Mouse (Mus musculus): ENCODE results near the gene Mtmr3. TPM values are rescaled to one million over a fixed set of nuclear protein-coding genes. Genes with fewer than 3 reads are reported as not detected.

Gene Mtmr3
- polyA plus RNA-seq, 3 experiments from 2014 or later = 15.1 to 34.1 (median 32.3) TPM

DNA sequence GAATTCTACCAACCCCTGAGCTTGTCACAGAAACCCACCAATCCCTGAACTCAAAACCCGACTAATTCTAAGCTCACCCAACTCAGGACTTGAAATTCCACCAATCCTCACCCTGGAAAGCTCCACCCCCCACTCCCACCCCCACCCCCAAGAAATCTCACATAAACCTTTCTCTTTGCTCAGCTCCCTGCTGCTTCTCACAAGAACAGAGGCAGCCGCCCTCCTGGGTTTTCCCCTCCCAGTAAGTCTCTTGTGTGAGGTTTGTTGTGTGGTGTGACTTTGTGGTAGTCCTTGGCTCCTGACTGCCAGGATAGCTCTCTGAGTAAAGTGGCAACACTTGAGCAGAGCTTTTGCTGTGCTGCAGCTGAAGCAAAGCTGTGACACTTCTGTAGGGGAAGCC, 131.8 kb downstream of the Mtmr3 start:
- ATAC-seq = no peak

DNA sequence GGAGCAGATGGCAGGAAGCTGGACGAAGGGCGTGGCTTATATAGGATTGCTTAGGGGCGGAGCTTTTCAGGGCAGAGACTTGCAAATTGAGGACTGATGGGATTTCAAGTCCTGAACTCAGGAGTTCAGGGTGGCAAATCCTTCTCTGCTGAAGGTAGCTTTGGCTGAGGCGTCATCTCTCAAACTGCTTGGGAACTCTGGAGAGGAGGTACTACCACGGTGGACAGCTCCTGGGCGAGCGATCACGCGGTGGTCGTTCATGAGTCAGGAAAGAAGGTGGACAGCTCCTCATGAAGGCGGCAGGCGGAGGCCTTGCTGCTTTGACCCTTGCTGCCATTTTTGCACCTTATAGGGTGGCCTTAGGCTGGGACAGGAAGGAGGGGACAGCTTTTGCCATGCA, 133.5 kb downstream of the Mtmr3 start:
- no peak for ATAC-seq

DNA sequence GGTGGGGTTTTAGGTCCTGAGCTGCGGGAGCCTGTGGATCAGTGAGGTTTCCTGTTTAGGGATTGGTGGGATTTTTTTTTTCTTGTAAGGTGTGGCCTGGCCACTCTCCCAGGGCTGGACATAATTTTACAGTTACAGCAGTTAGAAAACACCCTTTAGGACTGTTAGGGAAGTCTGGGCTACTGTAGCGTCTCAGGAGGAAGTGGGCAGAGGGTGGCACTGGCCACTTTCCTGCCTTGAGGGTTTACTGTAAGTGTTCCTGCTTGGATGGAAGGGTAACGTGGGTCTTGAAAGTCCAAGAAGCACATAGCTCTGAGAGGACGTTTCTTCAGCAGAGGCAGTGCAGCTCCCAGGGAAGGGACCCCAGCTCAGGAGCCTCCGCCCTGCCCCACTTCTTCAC, 134.0 kb downstream of the Mtmr3 start:
- ATAC-seq = no peak

- no peak for ATAC-seq
Observed at GRCm38 (mm10) chr11:4454895-4455535, 139.6 kb downstream of the Mtmr3 start.

GRCm38 (mm10) chr11:4452467-4453184, 142.0 kb downstream of the Mtmr3 start:
- ATAC-seq = no peak

DNA sequence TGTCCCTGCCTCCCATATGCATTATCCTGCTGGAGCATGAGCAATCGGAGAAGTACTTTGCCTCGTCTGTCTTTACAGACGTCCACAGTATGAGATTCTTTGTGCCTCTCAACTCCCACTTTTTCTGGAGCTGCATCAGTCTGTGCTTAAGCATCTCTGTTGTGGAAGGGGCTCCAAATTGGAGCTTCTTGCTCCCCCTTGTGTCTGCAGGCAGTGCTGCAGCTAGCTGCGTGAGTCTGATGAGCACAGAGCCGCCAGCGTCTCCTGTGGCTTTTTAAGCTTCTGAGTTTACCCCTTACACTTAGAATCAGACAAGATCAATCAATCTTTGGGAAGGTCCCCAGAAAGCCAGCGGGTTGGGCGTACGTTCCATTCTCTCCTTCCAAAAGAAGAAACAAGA, 143.5 kb downstream of the Mtmr3 start:
- ATAC-seq = no peak

DNA sequence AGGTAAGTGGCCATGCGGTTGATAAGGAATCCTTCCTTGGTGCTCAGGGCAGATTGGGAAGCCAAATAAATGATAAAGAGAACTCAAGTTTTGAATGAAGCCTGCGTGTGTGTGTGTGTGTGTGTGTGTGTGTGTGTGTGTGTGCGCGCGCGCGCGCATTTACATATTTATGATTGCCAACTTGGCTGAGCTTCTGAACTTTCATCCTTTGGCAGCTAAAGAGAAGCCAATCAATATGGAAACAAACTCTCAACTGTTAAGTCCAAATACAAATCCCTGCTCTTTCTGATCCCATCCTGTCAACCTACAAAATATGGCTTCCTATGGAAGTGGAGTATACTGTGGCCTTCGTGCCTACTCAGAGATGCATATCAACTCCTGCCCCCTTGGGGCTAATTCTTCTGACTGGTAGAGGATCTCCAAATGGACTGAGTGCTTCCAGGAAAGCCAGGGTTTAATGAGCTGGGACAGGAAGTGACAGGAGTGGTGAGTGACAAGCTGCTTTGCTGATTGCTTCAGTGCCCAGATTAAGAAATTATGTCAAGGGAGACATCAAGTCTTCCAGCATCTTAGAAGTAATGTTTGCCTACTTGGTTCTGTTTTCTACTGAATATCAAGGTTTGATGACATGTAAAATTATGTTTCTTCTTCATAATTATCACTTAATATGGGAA, 148.3 kb downstream of the Mtmr3 start:
- no peak for ATAC-seq

GRCm38 (mm10) chr11:4442280-4442679, 152.4 kb downstream of the Mtmr3 start:
- no peak for ATAC-seq

DNA sequence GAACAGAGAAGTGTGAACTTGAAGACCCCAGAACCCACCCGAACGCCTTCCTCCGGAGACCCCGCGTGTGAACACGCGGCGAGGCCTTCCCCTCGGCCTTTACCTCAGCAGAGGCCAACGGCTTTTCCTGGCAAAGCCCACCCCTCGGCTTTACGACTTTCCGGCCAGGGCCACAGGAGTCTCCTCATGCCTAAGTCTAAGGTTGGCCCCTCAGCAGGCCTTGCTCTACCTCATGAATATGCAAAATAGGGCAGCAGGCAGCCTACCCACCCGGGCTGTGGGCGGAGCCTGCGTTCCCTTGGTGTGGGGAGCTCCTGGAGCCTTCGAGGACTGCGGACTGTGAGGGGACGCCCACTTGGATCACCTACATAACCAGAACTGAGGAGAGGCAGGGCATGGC, 153.7 kb downstream of the Mtmr3 start, which contains the start of gene Hormad2:
TSS of gene Hormad2 (minus strand) at position 128 of the 400 bp plus-strand sequence.
- no peak for ATAC-seq

DNA sequence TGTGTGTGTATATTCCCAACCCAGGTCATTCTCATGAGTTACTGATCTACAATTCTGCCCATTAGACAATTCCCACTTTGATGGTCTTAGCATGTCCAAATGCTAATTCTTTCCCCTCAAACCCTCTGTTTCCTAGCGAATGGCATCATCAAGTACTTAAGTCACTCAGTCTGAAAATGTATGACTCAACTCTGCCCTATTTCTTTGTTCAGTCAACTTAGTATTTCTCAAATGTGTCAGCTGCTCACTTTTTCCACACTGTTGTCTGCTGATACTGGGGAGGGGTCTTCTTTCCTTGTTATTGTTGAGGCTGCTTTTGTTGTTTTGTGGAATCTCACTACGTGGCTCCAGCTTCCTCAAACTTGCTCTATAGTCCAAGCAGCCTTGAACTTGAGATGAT, 156.5 kb downstream of the Mtmr3 start:
- peak; percentile 28 for ATAC-seq

DNA sequence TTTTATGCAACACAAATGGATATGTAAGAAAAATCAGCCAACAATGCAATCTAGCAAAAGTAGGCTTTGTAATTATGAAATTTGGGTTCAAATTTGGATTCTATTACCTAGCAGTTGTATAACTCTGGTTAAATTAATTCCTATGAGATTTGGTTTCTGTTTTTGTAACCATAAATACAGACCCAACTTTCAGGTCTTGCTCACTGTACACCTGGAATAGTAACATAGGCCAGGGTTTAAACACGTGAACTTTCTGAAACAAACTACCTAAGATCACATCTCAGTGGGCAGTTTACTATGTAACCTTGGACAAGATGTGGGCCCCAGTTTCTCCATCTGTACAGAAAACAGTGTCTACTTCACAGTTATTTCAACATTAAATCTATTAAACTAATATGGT, 157.3 kb downstream of the Mtmr3 start:
- no peak for ATAC-seq

DNA sequence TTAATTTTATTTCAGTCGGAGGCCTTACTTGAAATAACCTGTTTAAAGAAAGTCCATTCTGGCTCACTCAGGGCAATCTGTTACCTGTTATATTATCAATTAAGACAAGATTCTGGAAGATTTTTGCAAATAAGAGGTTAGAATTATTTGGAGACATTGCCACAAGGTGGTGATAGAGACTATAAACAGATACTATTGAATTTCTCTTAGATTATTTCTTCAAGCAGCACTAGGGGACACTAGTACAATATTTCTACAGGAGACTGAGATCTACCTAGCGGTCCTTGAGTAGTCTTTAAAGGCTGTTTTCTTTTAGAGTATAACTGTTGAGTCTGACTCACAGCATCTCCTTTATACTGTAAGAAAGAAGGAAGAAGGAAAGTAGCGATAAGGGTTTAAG, 158.0 kb downstream of the Mtmr3 start:
- ATAC-seq = no peak

- ATAC-seq = no peak
Observed at GRCm38 (mm10) chr11:4434461-4434860, 160.2 kb downstream of the Mtmr3 start.

Other genes starting within 250 kb of the Mtmr3 start
- gene Hormad2, start 153.8 kb downstream of the Mtmr3 start, polyA plus RNA-seq (2017; shearing (Covaris generic)) = 1 to 10 TPM in 1 of 3 experiments, under 1 TPM in 2; 0.47 to 2.1 (median 0.60) TPM
- gene Gm11032, start 25.2 kb upstream of the Mtmr3 start, polyA plus RNA-seq (2017; shearing (Covaris generic)) = not detected
- gene Ascc2, start 42.9 kb upstream of the Mtmr3 start, polyA plus RNA-seq (2017; shearing (Covaris generic)) = 10 to 100 TPM; 31.0 to 32.0 (median 31.7) TPM
- 100 to 1,000 TPM; 424 to 529 (median 465) TPM for gene Uqcr10, start 109.5 kb upstream of the Mtmr3 start, polyA plus RNA-seq (2017; shearing (Covaris generic))
- 100 to 1,000 TPM; 125 to 146 (median 127) TPM for gene Zmat5, start 109.8 kb upstream of the Mtmr3 start, polyA plus RNA-seq (2017; shearing (Covaris generic))
- gene Cabp7, start 151.9 kb upstream of the Mtmr3 start, polyA plus RNA-seq (2017; shearing (Covaris generic)) = under 1 TPM in 2 of 3 experiments, not detected in 1; 0.34 to 0.37 TPM

All from inflammation-experienced regulatory T-cells, adult 6 months (primary cell).